Mouse (Mus musculus) midbrain, embryonic 15.5 days (tissue): ENCODE measurements around the gene Alas2. TPM values are rescaled to one million over a fixed set of nuclear protein-coding genes. Genes with fewer than 3 reads are reported as not detected.
A peak's percentile ranks its signal among the peaks of the same experiment; 100 is the strongest.

ENCODE experiments used
- ATAC-seq: fragments of 200-750 bp; cut with Nextera tagmentation; replicated peaks from 2 replicates; pipeline ENCODE4 v1.8.0; 2017; ENCODE audit warnings: moderate TSS enrichment
- H3K27ac ChIP-seq: fragments of 300-500 bp; sonication (generic); 2 replicates; pipeline ENCODE4 v1.5.1; 2015; ENCODE audit warnings: mild to moderate bottlenecking, inconsistent platforms
- H3K27me3 ChIP-seq: fragments of 300-500 bp; sonication (generic); replicated peaks from 2 replicates; pipeline ENCODE4 v1.6.1; 2015; ENCODE audit warnings: inconsistent platforms
- H3K36me3 ChIP-seq: fragments of 300-500 bp; sonication (generic); replicated peaks from 2 replicates; pipeline ENCODE4 v1.6.1; 2015; ENCODE audit warnings: inconsistent platforms
- H3K4me1 ChIP-seq: fragments of 300-500 bp; sonication (generic); 2 replicates; pipeline ENCODE4 v1.6.1; 2015; ENCODE audit warnings: inconsistent platforms
- H3K4me2 ChIP-seq: fragments of 300-500 bp; sonication (generic); 2 replicates; pipeline ENCODE4 v1.6.1; 2015; ENCODE audit warnings: inconsistent platforms, mild to moderate bottlenecking, moderate library complexity
- H3K4me3 ChIP-seq: fragments of 300-500 bp; sonication (generic); 2 replicates; pipeline ENCODE4 v1.5.1; 2015; ENCODE audit warnings: mild to moderate bottlenecking, inconsistent platforms
- H3K9ac ChIP-seq: fragments of 300-500 bp; sonication (generic); 2 replicates; pipeline ENCODE4 v1.6.1; 2015; ENCODE audit warnings: mild to moderate bottlenecking, inconsistent platforms
- H3K9me3 ChIP-seq: fragments of 300-500 bp; sonication (generic); 2 replicates; pipeline ENCODE4 v1.6.1; 2016; ENCODE audit warnings: inconsistent platforms
- WGBS: fragments of 180-500 bp; shearing (Covaris S2); methylation state at CpG from one replicate; pipeline ENCODE4 v1.1.7; 2015; ENCODE audit warnings: mixed read lengths; 5-methylcytosine and 5-hydroxymethylcytosine counted together
- microRNA-seq: library from miRNA; unstranded; fragments of <30 nt; microRNA quantifications from one replicate; pipeline ENCODE4, GENCODE M21; 2016
- polyA plus RNA-seq: library from polyadenylated mRNA; unstranded; fragments of >200 nt; fragmentation: Nextera tagmentation; extraction: Ambion mirVana; gene quantifications from 2 replicates; pipeline ENCODE4 v1.2.1, GENCODE M21; 2015

Alas2 gene
- polyA plus RNA-seq, 1 experiment from 2014 or later = 43.0 TPM

DNA sequence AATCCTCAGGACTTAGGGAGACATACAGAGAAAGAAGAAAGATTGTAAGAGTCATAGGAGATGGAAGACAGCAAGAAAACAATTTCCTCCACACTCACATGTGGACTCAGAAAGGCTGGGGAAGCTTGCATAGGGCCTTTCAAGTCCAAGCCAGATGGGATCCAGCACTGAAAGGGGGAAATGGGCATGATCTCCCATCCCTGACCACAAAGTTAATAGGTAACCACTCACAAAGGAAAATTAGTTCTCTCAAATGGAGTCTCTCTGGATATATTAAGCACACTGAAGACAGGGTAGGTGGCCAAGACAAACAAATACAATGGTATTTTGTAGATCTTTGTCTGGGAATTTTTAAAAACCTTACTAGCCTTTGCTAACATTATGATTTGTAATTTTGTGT, 34.7 kb downstream of the Alas2 start:
- Histone ChIP-seq H3K9me3 (no peaks in the 10 kb centered on the region), H3K9ac (no peak overlapping the region), H3K4me2 (no peak overlapping the region), H3K27me3 (no peaks in the 10 kb centered on the region), H3K4me3 (no peak overlapping the region), H3K4me1 (peaks cover 2% of the 10 kb centered on the region), H3K27ac (no peak overlapping the region), H3K36me3 (no peaks in the 10 kb centered on the region)
- no peak for ATAC-seq

DNA sequence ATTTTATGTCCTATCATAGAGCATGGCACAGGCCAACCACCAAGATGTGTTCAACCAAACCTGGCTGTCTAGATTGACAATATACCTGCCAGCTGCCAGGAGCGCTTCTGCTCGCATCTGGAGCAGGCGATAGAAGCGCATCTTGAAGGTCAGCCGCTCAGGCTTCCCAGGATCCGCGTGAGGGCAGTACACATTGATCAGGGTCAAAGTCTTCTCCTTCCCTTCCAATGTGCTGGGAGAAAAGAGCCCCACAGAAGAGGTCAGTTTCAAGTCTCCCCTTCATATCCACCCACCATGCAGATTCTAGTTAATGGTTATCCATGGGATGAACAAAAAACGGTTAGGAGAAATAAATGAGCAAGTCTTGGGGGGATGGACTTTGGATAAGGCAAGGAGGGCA, 37.9 kb downstream of the Alas2 start:
- Histone ChIP-seq H3K9ac (no peak overlapping the region), H3K27ac (no peak overlapping the region), H3K36me3 (no peaks in the 10 kb centered on the region), H3K4me1 (peaks cover 3% of the 10 kb centered on the region), H3K4me2 (no peak overlapping the region), H3K9me3 (no peaks in the 10 kb centered on the region), H3K4me3 (no peak overlapping the region), H3K27me3 (no peaks in the 10 kb centered on the region)
- 95% methylated on average over 8 of the region's 8 CpGs for WGBS
- ATAC-seq = no peak

GRCm38 (mm10) chrX:150588023-150588764, 41.0 kb downstream of the Alas2 start, which contains the start of gene Pfkfb1:
Pfkfb1 (plus strand) TSS chrX:150588229.
- no peaks in the 10 kb centered on the region for H3K27me3 ChIP-seq
- no peaks in the 10 kb centered on the region for H3K36me3 ChIP-seq
- H3K9me3 ChIP-seq = no peaks in the 10 kb centered on the region
- H3K27ac ChIP-seq = peak within 1 kb of the TSS; percentile 80
- peak within 1 kb of the TSS; percentile 56 for H3K4me3 ChIP-seq
- ATAC-seq = peak; percentile 96
- H3K9ac ChIP-seq = peak within 1 kb of the TSS; percentile 55
- 21% methylated on average over 35 of the region's 35 CpGs for WGBS
- peaks cover 3% of the 10 kb centered on the region for H3K4me1 ChIP-seq
- peak within 1 kb of the TSS; percentile 56 for H3K4me2 ChIP-seq

- 79% methylated on average over 5 of the region's 5 CpGs for WGBS
- Histone ChIP-seq H3K27ac (no peak within 1 kb of the TSS), H3K4me3 (peak within 1 kb of the TSS; percentile 56; the same call in 1 of the 2 replicates)
Observed at GRCm38 (mm10) chrX:150589696-150590095, 42.5 kb downstream of the Alas2 start, which contains the start of gene Apex2. Apex2 (minus strand) TSS chrX:150589868.

DNA sequence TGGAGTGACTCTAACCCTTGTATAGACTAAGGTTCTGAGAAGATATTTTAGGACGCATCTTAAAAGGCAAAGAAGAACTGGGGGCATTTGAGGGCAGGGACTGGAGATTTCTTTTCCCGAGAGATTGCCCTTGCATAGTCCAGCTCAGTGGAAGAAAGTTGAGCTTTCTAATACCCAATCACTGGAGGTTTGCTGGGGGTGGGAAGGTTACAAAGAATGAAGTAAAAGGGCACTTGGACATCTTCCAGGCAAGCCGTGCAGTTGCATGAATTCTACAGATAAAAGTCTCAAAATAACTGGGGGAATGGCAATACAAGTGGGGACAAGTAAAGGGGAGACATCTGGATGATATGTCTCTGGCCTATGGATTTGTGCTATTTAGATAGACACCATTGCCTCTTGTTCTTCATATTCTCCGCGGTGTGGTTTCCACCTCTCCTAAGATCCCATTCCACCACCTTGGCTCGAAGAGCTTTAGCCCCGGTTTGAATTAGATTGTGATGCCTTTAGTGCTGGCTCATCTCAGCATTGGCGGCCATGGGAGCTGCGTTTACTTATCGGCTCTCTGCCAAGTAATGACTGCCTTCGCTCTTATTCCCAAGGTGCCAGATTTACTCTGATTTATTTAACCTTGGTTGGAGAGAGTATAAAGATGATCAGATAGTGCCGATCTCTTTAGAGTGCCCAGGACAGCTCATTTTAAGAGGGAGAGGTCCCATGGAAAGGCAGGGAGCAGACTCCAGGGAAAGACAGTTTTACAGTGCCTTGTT, 46.3 kb downstream of the Alas2 start:
- Histone ChIP-seq H3K9me3 (no peaks in the 10 kb centered on the region), H3K4me2 (no peak overlapping the region), H3K4me3 (no peak overlapping the region), H3K36me3 (no peaks in the 10 kb centered on the region), H3K4me1 (no peaks in the 10 kb centered on the region), H3K9ac (no peak overlapping the region), H3K27me3 (no peaks in the 10 kb centered on the region), H3K27ac (no peak overlapping the region)
- ATAC-seq = no peak
- WGBS = 88% methylated on average over 12 of the region's 12 CpGs

More at GRCm38 (mm10) chrX:150589696-150590095, 42.5 kb downstream of the Alas2 start, which contains the start of gene Apex2:
- Histone ChIP-seq H3K4me1 (peaks cover 3% of the 10 kb centered on the region), H3K9ac (no peak within 1 kb of the TSS), H3K4me2 (peak within 1 kb of the TSS; percentile 56), H3K36me3 (no peaks in the 10 kb centered on the region), H3K27me3 (no peaks in the 10 kb centered on the region), H3K9me3 (no peaks in the 10 kb centered on the region)
- ATAC-seq = no peak

DNA sequence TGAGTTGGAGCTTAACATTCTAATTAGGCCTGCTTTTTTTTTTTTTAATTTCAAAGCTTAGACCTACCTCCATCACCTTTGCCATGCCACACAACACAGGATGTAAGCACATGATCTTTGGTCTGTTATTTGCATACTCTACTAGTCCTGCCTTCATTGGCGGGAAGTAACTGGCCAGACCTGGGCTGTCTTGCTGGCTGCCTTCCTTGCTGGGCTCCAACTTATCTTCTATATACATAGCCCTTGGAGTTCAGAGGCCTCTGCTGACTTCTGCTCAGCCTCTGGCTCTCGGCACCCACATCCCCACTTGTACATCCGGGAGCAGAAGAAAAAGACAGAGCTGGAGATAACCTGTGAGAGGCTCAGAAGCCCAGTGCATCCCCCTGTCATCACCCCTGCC, 47.0 kb downstream of the Alas2 start:
- no peaks in the 10 kb centered on the region for H3K36me3 ChIP-seq
- 80% methylated on average over 3 of the region's 3 CpGs for WGBS
- ATAC-seq = no peak

GRCm38 (mm10) chrX:150595016-150595760, 48.0 kb downstream of the Alas2 start:
- no peak overlapping the region for H3K4me2 ChIP-seq
- no peak overlapping the region for H3K4me3 ChIP-seq
- H3K9ac ChIP-seq = no peak overlapping the region
- no peaks in the 10 kb centered on the region for H3K9me3 ChIP-seq
- H3K4me1 ChIP-seq = no peaks in the 10 kb centered on the region
- no peak overlapping the region for H3K27ac ChIP-seq
- ATAC-seq = no peak
- no peaks in the 10 kb centered on the region for H3K27me3 ChIP-seq
- 82% methylated on average over 9 of the region's 9 CpGs for WGBS
- H3K36me3 ChIP-seq = no peaks in the 10 kb centered on the region

More for the DNA sequence above, 47.0 kb downstream of the Alas2 start:
- Histone ChIP-seq H3K27me3 (no peaks in the 10 kb centered on the region), H3K27ac (no peak overlapping the region), H3K4me2 (no peak overlapping the region), H3K9me3 (no peaks in the 10 kb centered on the region), H3K4me3 (no peak overlapping the region), H3K9ac (no peak overlapping the region), H3K4me1 (no peaks in the 10 kb centered on the region)

DNA sequence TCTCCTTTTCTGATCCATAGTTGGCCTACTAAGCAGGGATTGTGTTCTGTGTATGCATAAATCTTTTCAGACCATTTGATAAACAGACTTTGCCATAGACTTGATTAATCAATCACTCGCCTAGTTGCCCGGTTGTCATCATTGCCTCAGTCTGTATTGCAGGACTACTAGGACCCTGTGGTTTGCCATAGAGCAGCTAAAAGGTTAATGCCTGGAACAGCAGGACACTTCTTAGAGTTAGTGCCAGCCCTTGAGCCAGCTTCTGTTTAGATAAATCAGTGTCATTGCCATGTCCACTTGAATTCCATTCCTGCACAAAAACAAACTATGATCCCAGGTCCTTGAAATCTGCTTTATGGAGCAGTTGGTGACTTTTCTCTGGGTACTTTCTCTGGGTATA, 51.7 kb downstream of the Alas2 start:
- no peaks in the 10 kb centered on the region for H3K4me1 ChIP-seq
- ATAC-seq = no peak
- WGBS = 76% methylated on average over 2 of the region's 2 CpGs
- H3K4me2 ChIP-seq = no peak overlapping the region
- no peaks in the 10 kb centered on the region for H3K36me3 ChIP-seq
- H3K9ac ChIP-seq = no peak overlapping the region
- H3K9me3 ChIP-seq = no peaks in the 10 kb centered on the region
- no peak overlapping the region for H3K4me3 ChIP-seq
- no peak overlapping the region for H3K27ac ChIP-seq
- H3K27me3 ChIP-seq = no peaks in the 10 kb centered on the region

Small RNAs within 50 kb of the gene (microRNA-seq; reads per million reads assigned to microRNA genes)
- gene Mir3620 = not detected

Other genes starting within 250 kb of the Alas2 start
- 70.9 and 77.2 TPM in 2 replicates for gene Tmem29, start 88.2 kb upstream of the Alas2 start, polyA plus RNA-seq
- 4.8 and 5.1 TPM in 2 replicates for gene Pfkfb1, start 40.9 kb downstream of the Alas2 start, polyA plus RNA-seq
- gene Apex2, start 42.5 kb downstream of the Alas2 start, polyA plus RNA-seq = 19.0 and 22.5 TPM in 2 replicates
- gene Tro, start 110.2 kb downstream of the Alas2 start, polyA plus RNA-seq = 89.2 and 98.3 TPM in 2 replicates